In the genomic region with DNA sequence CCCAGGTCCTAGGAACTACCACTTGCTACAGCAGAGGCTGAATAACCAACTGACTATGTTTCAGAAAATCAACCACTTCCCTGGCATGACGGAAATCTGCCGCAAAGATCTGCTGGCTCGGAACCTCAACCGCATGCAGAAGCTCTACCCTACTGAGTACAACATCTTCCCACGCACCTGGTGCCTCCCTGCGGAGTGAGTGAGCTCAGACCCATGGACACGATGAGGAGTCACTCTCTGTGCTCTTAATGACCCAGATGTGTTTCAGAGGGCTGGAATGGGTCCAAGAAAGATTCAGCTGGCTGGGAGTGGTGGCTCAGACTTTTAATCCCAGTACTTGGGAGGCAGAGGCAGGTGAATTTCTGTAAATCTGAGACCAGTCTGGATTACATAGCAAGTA, we compare ENCODE assay signal across 27 mouse cellular contexts.
"Had no signal": no experiment of that assay in that cellular context is flagged by ENCODE, and none has a peak within 500 bp of the region (broad histone marks: within the 10 kb centered on the region; RNA-seq: fewer than 3 reads in every experiment).

No protein-coding gene starts in this region.

- H3K36me3 ChIP-seq: heart, embryonic 13.5 days; heart, embryonic 15.5 days; hindbrain, embryonic 13.5 days; hindbrain, embryonic 15.5 days; kidney, embryonic 15.5 days; limb, embryonic 13.5 days; limb, embryonic 15.5 days; liver, embryonic 12.5 days had no signal

- ATAC-seq: hindbrain, postnatal 0 days; liver, embryonic 12.5 days had no signal

- H3K27ac ChIP-seq: gastrocnemius, adult 2 months; heart, adult 2 months; heart, embryonic 13.5 days; heart, embryonic 15.5 days; hindbrain, embryonic 13.5 days; hindbrain, embryonic 15.5 days; hindbrain, postnatal 0 days; kidney, embryonic 15.5 days; kidney, postnatal 0 days; limb, embryonic 13.5 days; limb, embryonic 15.5 days; liver, embryonic 12.5 days; liver, embryonic 14.5 days had no signal

- H3K4me2 ChIP-seq: heart, embryonic 11.5 days; heart, embryonic 13.5 days; heart, embryonic 15.5 days; hindbrain, embryonic 13.5 days; hindbrain, embryonic 15.5 days; kidney, embryonic 15.5 days; limb, embryonic 13.5 days; limb, embryonic 15.5 days; liver, embryonic 12.5 days had no signal

- H3K4me1 ChIP-seq: heart, embryonic 13.5 days; heart, embryonic 15.5 days; hindbrain, embryonic 13.5 days; hindbrain, embryonic 15.5 days; kidney, embryonic 15.5 days; limb, embryonic 13.5 days; limb, embryonic 15.5 days had no signal

- DNase-seq: gastrocnemius, adult 2 months; gastrocnemius, postnatal 10 days; gastrocnemius, postnatal 36 days; heart, adult 11 months; heart, adult 2 months; heart, postnatal 14 days; heart, postnatal 36 days; kidney, adult 11 months; kidney, adult 2 months; kidney, adult 9 months; kidney, postnatal 14 days; kidney, postnatal 36 days; layer of hippocampus, adult 9-11 months; layer of hippocampus, postnatal 36 days; left cerebral cortex, postnatal 4 days had no signal

- H3K4me3 ChIP-seq: gastrocnemius, adult 2 months; heart, adult 2 months; heart, embryonic 13.5 days; heart, embryonic 15.5 days; hindbrain, embryonic 13.5 days; hindbrain, embryonic 15.5 days; kidney, embryonic 15.5 days; limb, embryonic 13.5 days; limb, embryonic 15.5 days; liver, embryonic 12.5 days had no signal

- H3K9me3 ChIP-seq: heart, embryonic 13.5 days; heart, embryonic 15.5 days; hindbrain, embryonic 13.5 days; hindbrain, embryonic 15.5 days; kidney, embryonic 15.5 days; limb, embryonic 13.5 days; limb, embryonic 15.5 days; liver, embryonic 12.5 days had no signal

- H3K9ac ChIP-seq: heart, embryonic 13.5 days; heart, embryonic 15.5 days; hindbrain, embryonic 13.5 days; hindbrain, embryonic 15.5 days; kidney, embryonic 15.5 days; limb, embryonic 13.5 days; limb, embryonic 15.5 days; liver, embryonic 12.5 days; liver, embryonic 14.5 days had no signal
